Mouse (Mus musculus) myocyte (in vitro differentiated cells): Measurements from ENCODE around the gene Med13l.

Experiments used
- CEBPB ChIP-seq: IDR thresholded peaks from 2 replicates; pipeline ENCODE4 v1.6.1; 2011; ENCODE audit warnings: mild to moderate bottlenecking, moderate library complexity; ENCODE audit not compliant: poor library complexity, insufficient read depth, severe bottlenecking
- E2F4 ChIP-seq: IDR thresholded peaks from one replicate; pipeline ENCODE4 v1.6.1; 2011; ENCODE audit warnings: mild to moderate bottlenecking, control low read depth, moderate library complexity; ENCODE audit not compliant: insufficient read depth
- MAX ChIP-seq: IDR thresholded peaks from one replicate; pipeline ENCODE4 v1.6.1; 2011; ENCODE audit warnings: low read depth, mild to moderate bottlenecking, control low read depth
- POLR2A ChIP-seq: IDR thresholded peaks from one replicate; pipeline ENCODE4 v1.6.1; 2011; ENCODE audit warnings: low read depth, mild to moderate bottlenecking, control low read depth, moderate library complexity; ENCODE audit not compliant: insufficient read length
- POLR2AphosphoS2 ChIP-seq: IDR thresholded peaks from one replicate; pipeline ENCODE4 v1.6.1; 2011; ENCODE audit warnings: low read depth, control low read depth; ENCODE audit not compliant: insufficient read length
- TCF12 ChIP-seq: IDR thresholded peaks from one replicate; pipeline ENCODE4 v1.6.1; 2011; ENCODE audit warnings: mild to moderate bottlenecking, control low read depth; ENCODE audit not compliant: poor library complexity, insufficient read depth, severe bottlenecking
- TCF3 ChIP-seq: IDR thresholded peaks from one replicate; pipeline ENCODE4 v1.6.1; 2011; ENCODE audit warnings: low read depth, control low read depth; ENCODE audit not compliant: insufficient read length
- USF1 ChIP-seq: IDR thresholded peaks from one replicate; pipeline ENCODE4 v1.6.1; 2011; ENCODE audit warnings: low read depth, mild to moderate bottlenecking, control low read depth, moderate library complexity

DNA sequence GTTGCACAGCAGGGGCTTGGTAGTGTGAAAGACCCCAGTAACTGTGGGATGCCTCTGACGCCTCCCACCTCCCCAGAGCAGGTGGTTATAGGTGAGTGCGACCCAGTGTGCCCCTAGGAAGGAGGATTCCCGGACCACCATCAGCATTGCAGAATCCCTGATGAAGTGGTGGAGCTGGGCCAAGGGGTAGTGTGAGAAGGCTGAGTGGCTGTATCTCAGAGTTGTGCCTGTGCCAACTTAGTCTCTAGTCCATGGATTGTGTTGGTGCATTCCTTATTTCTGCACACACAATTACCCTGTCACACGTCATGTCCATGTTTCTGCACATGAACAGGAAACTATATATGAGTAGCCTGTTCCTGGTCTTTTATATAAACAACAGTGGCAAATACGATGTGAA is 161.4 kb downstream of the Med13l start:
- TF ChIP-seq POLR2A = no peak
- TF ChIP-seq E2F4 = no peak
- TF ChIP-seq POLR2AphosphoS2 = no peak
- TF ChIP-seq CEBPB = no peak
- no peak for TF ChIP-seq TCF12
- TF ChIP-seq TCF3 = no peak
- TF ChIP-seq USF1 = no peak
- TF ChIP-seq MAX = no peak
